Mouse (Mus musculus): Measurements from ENCODE around the gene Prss35.

The Prss35 gene

GRCm38 (mm10) chr9:86742959-86743911 is at the start of gene Prss35:
TSS of gene Prss35 (plus strand) at chr9:86743649.
- DNase-seq = peak; percentile 29

- no peak for DNase-seq
Measured at GRCm38 (mm10) chr9:86693935-86694334, 49.5 kb upstream of the Prss35 start.

GRCm38 (mm10) chr9:86694644-86695043 is 48.8 kb upstream of the Prss35 start:
- DNase-seq = no peak

- DNase-seq = peak; percentile 57
Measured at GRCm38 (mm10) chr9:86695199-86695817, 48.1 kb upstream of the Prss35 start.

- DNase-seq = peak; percentile 56
Measured at GRCm38 (mm10) chr9:86695818-86696261, 47.6 kb upstream of the Prss35 start, which contains the start of gene Me1. TSS of gene Me1 (minus strand) at chr9:86695953.

- DNase-seq = no peak
Measured at GRCm38 (mm10) chr9:86701264-86701663, 42.2 kb upstream of the Prss35 start.

- DNase-seq = no peak
Measured at GRCm38 (mm10) chr9:86701844-86702243, 41.6 kb upstream of the Prss35 start.

GRCm38 (mm10) chr9:86707431-86707830 is 36.0 kb upstream of the Prss35 start:
- DNase-seq = no peak

GRCm38 (mm10) chr9:86708921-86709320 is 34.5 kb upstream of the Prss35 start:
- DNase-seq = no peak

GRCm38 (mm10) chr9:86710091-86710634 is 33.3 kb upstream of the Prss35 start:
- no peak for DNase-seq

GRCm38 (mm10) chr9:86712648-86713047 is 30.8 kb upstream of the Prss35 start:
- DNase-seq = no peak

GRCm38 (mm10) chr9:86714089-86714488 is 29.4 kb upstream of the Prss35 start:
- DNase-seq = no peak

GRCm38 (mm10) chr9:86716540-86716939 is 26.9 kb upstream of the Prss35 start:
- DNase-seq = no peak

- DNase-seq = no peak
Measured at GRCm38 (mm10) chr9:86717119-86717518, 26.3 kb upstream of the Prss35 start.

GRCm38 (mm10) chr9:86720227-86720626 is 23.2 kb upstream of the Prss35 start:
- no peak for DNase-seq

GRCm38 (mm10) chr9:86720794-86721193 is 22.7 kb upstream of the Prss35 start:
- DNase-seq = no peak

- DNase-seq = no peak
Measured at GRCm38 (mm10) chr9:86725066-86725465, 18.4 kb upstream of the Prss35 start.

- DNase-seq = no peak
Measured at GRCm38 (mm10) chr9:86725604-86726380, 17.7 kb upstream of the Prss35 start.

- DNase-seq = no peak
Measured at GRCm38 (mm10) chr9:86726381-86726720, 17.1 kb upstream of the Prss35 start.

GRCm38 (mm10) chr9:86728214-86728814 is 15.1 kb upstream of the Prss35 start:
- no peak for DNase-seq

- DNase-seq = no peak
Measured at GRCm38 (mm10) chr9:86729084-86729483, 14.4 kb upstream of the Prss35 start.

- no peak for DNase-seq
Measured at GRCm38 (mm10) chr9:86729811-86730210, 13.6 kb upstream of the Prss35 start.

GRCm38 (mm10) chr9:86734357-86734756 is 9.1 kb upstream of the Prss35 start:
- no peak for DNase-seq

Measured in right cerebral cortex, postnatal 25 days (tissue).